Mouse (Mus musculus): ENCODE results near the gene Mgp.

Mgp gene

GRCm38 (mm10) chr6:136852348-136852747, 23.3 kb downstream of the Mgp start:
- no peak for DNase-seq (ENCODE audit: low spot score)

GRCm38 (mm10) chr6:136850267-136850666, 25.4 kb downstream of the Mgp start:
- no peak for DNase-seq (ENCODE audit: low spot score)

GRCm38 (mm10) chr6:136848971-136849370, 26.7 kb downstream of the Mgp start:
- DNase-seq (ENCODE audit: low spot score) = no peak

- no peak for DNase-seq (ENCODE audit: low spot score)
Measured at GRCm38 (mm10) chr6:136848399-136848798, 27.2 kb downstream of the Mgp start.

- no peak for DNase-seq (ENCODE audit: low spot score)
Measured at GRCm38 (mm10) chr6:136847790-136848189, 27.8 kb downstream of the Mgp start.

GRCm38 (mm10) chr6:136847267-136847666, 28.4 kb downstream of the Mgp start:
- no peak for DNase-seq (ENCODE audit: low spot score)

GRCm38 (mm10) chr6:136845706-136846480, 29.7 kb downstream of the Mgp start:
- DNase-seq (ENCODE audit: low spot score) = no peak

- no peak for DNase-seq (ENCODE audit: low spot score)
Measured at GRCm38 (mm10) chr6:136844903-136845302, 30.7 kb downstream of the Mgp start.

GRCm38 (mm10) chr6:136837323-136837722, 38.3 kb downstream of the Mgp start:
- DNase-seq (ENCODE audit: low spot score) = no peak

- DNase-seq (ENCODE audit: low spot score) = no peak
Measured at GRCm38 (mm10) chr6:136835352-136835751, 40.3 kb downstream of the Mgp start, which contains the start of gene Smco3. Gene Smco3, minus strand, starts transcription at chr6:136835452.

GRCm38 (mm10) chr6:136831712-136832111, 43.9 kb downstream of the Mgp start:
- DNase-seq (ENCODE audit: low spot score) = no peak

GRCm38 (mm10) chr6:136828681-136829080, 46.9 kb downstream of the Mgp start:
- DNase-seq (ENCODE audit: low spot score) = no peak

- DNase-seq (ENCODE audit: low spot score) = peak; percentile 90
Measured at GRCm38 (mm10) chr6:136827881-136828561, 47.6 kb downstream of the Mgp start, which contains the start of gene Wbp11. Gene Wbp11, minus strand, starts transcription at chr6:136828233.

- DNase-seq (ENCODE audit: low spot score) = no peak
Measured at GRCm38 (mm10) chr6:136827516-136827880, 48.1 kb downstream of the Mgp start, which contains the start of gene BC049715. Gene BC049715, plus strand, starts transcription at chr6:136827626.

GRCm38 (mm10) chr6:136827116-136827515, 48.5 kb downstream of the Mgp start:
- no peak for DNase-seq (ENCODE audit: low spot score)

GRCm38 (mm10) chr6:136824987-136825386, 50.6 kb downstream of the Mgp start:
- DNase-seq (ENCODE audit: low spot score) = no peak

Data from urinary bladder, postnatal 10 days (tissue).